Mouse (Mus musculus) heart, embryonic 10.5 days (tissue): ENCODE results near the gene Csnk1g2. TPM values are rescaled to one million over a fixed set of nuclear protein-coding genes. Genes with fewer than 3 reads are reported as not detected.

ENCODE experiments used
- DNase-seq: peaks from one replicate; pipeline ENCODE4 v3.0.0-alpha.2; 2017; ENCODE audit warnings: low spot score
- H3K27ac ChIP-seq: fragments of 300-500 bp; sonication (generic); 2 replicates; pipeline ENCODE4 v1.5.1; 2016; ENCODE audit warnings: mild to moderate bottlenecking
- H3K27me3 ChIP-seq: fragments of 300-500 bp; sonication (generic); 2 replicates; pipeline ENCODE4 v1.6.1; 2016; ENCODE audit warnings: mild to moderate bottlenecking; ENCODE audit not compliant: poor library complexity, insufficient read depth, severe bottlenecking
- H3K36me3 ChIP-seq: fragments of 300-500 bp; sonication (generic); 2 replicates; pipeline ENCODE4 v1.6.1; 2016; ENCODE audit warnings: mild to moderate bottlenecking, moderate library complexity
- H3K4me1 ChIP-seq: fragments of 300-500 bp; sonication (generic); 2 replicates; pipeline ENCODE4 v1.6.1; 2016; ENCODE audit warnings: mild to moderate bottlenecking
- H3K4me3 ChIP-seq: fragments of 300-500 bp; sonication (generic); 2 replicates; pipeline ENCODE4 v1.5.1; 2016; ENCODE audit warnings: mild to moderate bottlenecking, moderate library complexity
- H3K9me3 ChIP-seq: fragments of 300-500 bp; sonication (generic); 2 replicates; pipeline ENCODE4 v1.6.1; 2016; ENCODE audit warnings: mild to moderate bottlenecking, moderate library complexity
- WGBS: fragments of 180-500 bp; shearing (Covaris S2); methylation state at CpG from one replicate; pipeline ENCODE4 v1.1.7; 2016; 5-methylcytosine and 5-hydroxymethylcytosine counted together
- polyA plus RNA-seq: library from polyadenylated mRNA; unstranded; fragments of >200 nt; fragmentation: Nextera tagmentation; extraction: Ambion mirVana; gene quantifications from 2 replicates; pipeline ENCODE4 v1.2.1, GENCODE M21; 2016

Gene Csnk1g2
- polyA plus RNA-seq, 1 experiment from 2014 or later: 150 TPM

- Histone ChIP-seq H3K27me3 (no peaks in the 10 kb centered on the region), H3K4me3 (no peak overlapping the region), H3K4me1 (peaks cover 49% of the 10 kb centered on the region), H3K27ac (0 out of 2 replicates have a peak overlapping the region, but pooled peaks have one; percentile 30), H3K36me3 (peaks cover 47% of the 10 kb centered on the region), H3K9me3 (no peaks in the 10 kb centered on the region)
- WGBS: 63% methylated on average over 4 of the region's 4 CpGs
- no peak for DNase-seq
Measured at GRCm38 (mm10) chr10:80665459-80665858, 42.8 kb downstream of the Csnk1g2 start.

- Histone ChIP-seq H3K4me3 (0 out of 2 replicates have a peak overlapping the region, but pooled peaks have one; percentile 7), H3K36me3 (peaks cover 54% of the 10 kb centered on the region), H3K9me3 (no peaks in the 10 kb centered on the region), H3K27ac (no peak overlapping the region; the same call in 1 of the 2 replicates), H3K4me1 (peaks cover 52% of the 10 kb centered on the region), H3K27me3 (no peaks in the 10 kb centered on the region)
- WGBS: 78% methylated on average over 10 of the region's 10 CpGs
- no peak for DNase-seq
Measured at GRCm38 (mm10) chr10:80665981-80666733, 43.5 kb downstream of the Csnk1g2 start.

- Histone ChIP-seq H3K9me3 (no peaks in the 10 kb centered on the region), H3K4me3 (no peak overlapping the region), H3K36me3 (peaks cover 62% of the 10 kb centered on the region), H3K27me3 (no peaks in the 10 kb centered on the region), H3K27ac (no peak overlapping the region; the same call in 1 of the 2 replicates), H3K4me1 (peaks cover 59% of the 10 kb centered on the region)
- WGBS: 85% methylated on average over 19 of the region's 19 CpGs
- no peak for DNase-seq
Measured at GRCm38 (mm10) chr10:80666837-80667412, 44.3 kb downstream of the Csnk1g2 start.

- Histone ChIP-seq H3K4me3 (no peak overlapping the region), H3K27me3 (no peaks in the 10 kb centered on the region), H3K4me1 (peaks cover 65% of the 10 kb centered on the region), H3K36me3 (peaks cover 71% of the 10 kb centered on the region), H3K9me3 (no peaks in the 10 kb centered on the region), H3K27ac (no peak overlapping the region)
- WGBS: 84% methylated on average over 11 of the region's 11 CpGs
- no peak for DNase-seq
Measured at GRCm38 (mm10) chr10:80668614-80669013, 46.0 kb downstream of the Csnk1g2 start.

- Histone ChIP-seq H3K27ac (no peak overlapping the region), H3K36me3 (peaks cover 74% of the 10 kb centered on the region), H3K27me3 (no peaks in the 10 kb centered on the region), H3K4me3 (no peak overlapping the region), H3K9me3 (no peaks in the 10 kb centered on the region), H3K4me1 (peaks cover 65% of the 10 kb centered on the region)
- WGBS: 87% methylated on average over 12 of the region's 12 CpGs
- no peak for DNase-seq
Measured at GRCm38 (mm10) chr10:80669018-80669417, 46.4 kb downstream of the Csnk1g2 start.

- Histone ChIP-seq H3K9me3 (no peaks in the 10 kb centered on the region), H3K4me3 (no peak overlapping the region), H3K4me1 (peaks cover 65% of the 10 kb centered on the region), H3K27ac (0 out of 2 replicates have a peak overlapping the region, but pooled peaks have one; percentile 0), H3K36me3 (peaks cover 74% of the 10 kb centered on the region), H3K27me3 (no peaks in the 10 kb centered on the region)
- 91% methylated on average over 7 of the region's 7 CpGs for WGBS
- DNase-seq: no peak
Measured at GRCm38 (mm10) chr10:80669737-80670485, 47.3 kb downstream of the Csnk1g2 start.

GRCm38 (mm10) chr10:80670531-80670930 is 47.9 kb downstream of the Csnk1g2 start:
- Histone ChIP-seq H3K4me3 (no peak overlapping the region), H3K36me3 (peaks cover 74% of the 10 kb centered on the region), H3K9me3 (no peaks in the 10 kb centered on the region), H3K27ac (no peak overlapping the region), H3K27me3 (no peaks in the 10 kb centered on the region), H3K4me1 (peaks cover 62% of the 10 kb centered on the region)
- WGBS: 94% methylated on average over 2 of the region's 2 CpGs
- DNase-seq: no peak

- no peaks in the 10 kb centered on the region for H3K9me3 ChIP-seq
- H3K27ac ChIP-seq: no peak overlapping the region
- no peak overlapping the region for H3K4me3 ChIP-seq
- no peaks in the 10 kb centered on the region for H3K27me3 ChIP-seq
- peaks cover 69% of the 10 kb centered on the region for H3K36me3 ChIP-seq
- DNase-seq: no peak
- WGBS: 90% methylated on average over 4 of the region's 4 CpGs
- peaks cover 55% of the 10 kb centered on the region for H3K4me1 ChIP-seq
Measured at GRCm38 (mm10) chr10:80671251-80671650, 48.6 kb downstream of the Csnk1g2 start.

GRCm38 (mm10) chr10:80671936-80672690 is 49.5 kb downstream of the Csnk1g2 start:
- no peak for DNase-seq
- Histone ChIP-seq H3K4me1 (peaks cover 55% of the 10 kb centered on the region), H3K27ac (0 out of 2 replicates have a peak overlapping the region, but pooled peaks have one; percentile 9), H3K36me3 (peaks cover 61% of the 10 kb centered on the region), H3K9me3 (no peaks in the 10 kb centered on the region), H3K4me3 (no peak overlapping the region), H3K27me3 (no peaks in the 10 kb centered on the region)
- WGBS: 84% methylated on average over 11 of the region's 11 CpGs

GRCm38 (mm10) chr10:80673690-80674089 is 51.1 kb downstream of the Csnk1g2 start:
- H3K9me3 ChIP-seq: no peaks in the 10 kb centered on the region
- H3K27ac ChIP-seq: peak overlapping the region; percentile 98; the same call in 1 of the 2 replicates
- 96% methylated on average over 3 of the region's 3 CpGs for WGBS
- no peak for DNase-seq
- peaks cover 45% of the 10 kb centered on the region for H3K36me3 ChIP-seq
- no peaks in the 10 kb centered on the region for H3K27me3 ChIP-seq
- peaks cover 71% of the 10 kb centered on the region for H3K4me1 ChIP-seq
- peak overlapping the region; percentile 95; the same call in 1 of the 2 replicates for H3K4me3 ChIP-seq

- WGBS: 49% methylated on average over 5 of the region's 5 CpGs
- H3K4me3 ChIP-seq: peak overlapping the region; percentile 95
- H3K9me3 ChIP-seq: no peaks in the 10 kb centered on the region
- H3K27me3 ChIP-seq: no peaks in the 10 kb centered on the region
- H3K27ac ChIP-seq: peak overlapping the region; percentile 98
- H3K4me1 ChIP-seq: peaks cover 73% of the 10 kb centered on the region
- H3K36me3 ChIP-seq: peaks cover 39% of the 10 kb centered on the region
- no peak for DNase-seq
Measured at GRCm38 (mm10) chr10:80674161-80674711, 51.6 kb downstream of the Csnk1g2 start.

GRCm38 (mm10) chr10:80674851-80675404 is 52.3 kb downstream of the Csnk1g2 start:
- peaks cover 79% of the 10 kb centered on the region for H3K4me1 ChIP-seq
- WGBS: 27% methylated on average over 6 of the region's 6 CpGs
- peaks cover 32% of the 10 kb centered on the region for H3K36me3 ChIP-seq
- H3K9me3 ChIP-seq: no peaks in the 10 kb centered on the region
- no peak for DNase-seq
- H3K4me3 ChIP-seq: peak overlapping the region; percentile 95
- H3K27ac ChIP-seq: peak overlapping the region; percentile 98
- no peaks in the 10 kb centered on the region for H3K27me3 ChIP-seq
